Mouse (Mus musculus): Measurements from ENCODE around the gene Actr5.
A peak's percentile ranks its signal among the peaks of the same experiment; 100 is the strongest.

Actr5 gene

DNA sequence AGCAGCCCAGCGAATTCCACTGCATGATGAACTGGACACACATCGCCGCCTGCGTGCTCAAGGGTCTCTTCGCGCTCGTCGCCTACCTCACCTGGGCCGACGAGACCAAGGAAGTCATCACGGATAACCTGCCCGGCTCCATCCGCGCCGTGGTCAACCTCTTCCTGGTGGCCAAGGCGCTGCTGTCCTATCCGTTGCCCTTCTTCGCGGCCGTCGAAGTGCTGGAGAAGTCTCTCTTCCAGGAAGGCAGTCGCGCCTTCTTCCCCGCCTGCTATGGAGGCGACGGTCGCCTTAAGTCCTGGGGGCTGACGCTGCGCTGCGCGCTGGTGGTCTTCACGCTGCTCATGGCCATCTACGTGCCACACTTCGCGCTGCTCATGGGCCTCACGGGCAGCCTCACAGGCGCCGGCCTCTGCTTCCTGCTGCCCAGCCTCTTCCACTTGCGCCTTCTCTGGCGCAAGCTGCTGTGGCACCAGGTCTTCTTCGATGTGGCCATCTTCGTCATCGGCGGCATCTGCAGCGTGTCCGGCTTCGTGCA lies 10.2 kb upstream of the Actr5 start:
- DNase-seq: no peak

DNA sequence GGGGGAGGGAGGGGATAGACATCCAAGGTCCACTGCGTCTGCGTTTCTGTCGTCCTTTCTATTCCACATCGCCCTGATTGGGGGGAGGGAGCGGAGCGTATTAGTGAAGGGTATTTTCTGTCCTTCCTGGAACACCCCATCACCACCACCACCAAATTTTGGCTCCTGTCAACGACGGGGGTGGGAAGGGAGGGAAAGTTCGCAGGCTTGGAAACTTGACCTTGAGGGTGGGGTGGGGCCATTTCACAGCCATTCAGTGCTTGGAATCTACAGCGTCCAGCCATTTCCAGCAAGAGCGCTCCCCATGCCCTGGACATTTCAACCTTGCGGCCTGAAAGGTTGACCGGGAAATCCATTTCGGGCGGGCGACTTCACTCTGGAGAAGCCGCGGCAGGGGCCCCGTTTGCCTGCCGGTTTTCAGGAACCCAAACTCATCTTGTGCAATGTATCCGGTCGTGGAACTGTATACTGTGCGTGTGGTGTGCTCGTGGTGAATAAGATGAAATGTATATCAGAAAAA lies 9.5 kb upstream of the Actr5 start:
- DNase-seq: no peak

DNA sequence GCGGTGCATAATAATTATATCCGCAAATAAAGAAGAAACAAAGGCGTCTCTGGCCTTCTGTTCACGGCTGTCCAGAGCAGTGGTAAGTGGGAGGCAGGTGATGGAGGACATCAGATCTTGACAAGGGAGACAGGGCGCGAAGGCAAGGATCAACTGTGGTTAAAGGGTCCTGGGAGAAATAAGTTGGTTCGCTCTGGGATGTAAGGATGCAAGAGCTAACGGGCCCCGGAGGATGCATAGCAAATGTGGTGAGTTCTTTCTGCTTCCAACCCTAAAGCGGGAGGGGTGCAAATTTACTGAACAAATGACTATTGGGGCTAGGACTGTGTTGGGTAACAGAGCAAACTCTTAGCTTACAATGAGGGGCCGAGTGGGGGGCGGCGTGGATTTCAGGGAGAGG lies 9.0 kb upstream of the Actr5 start:
- no peak for DNase-seq

DNA sequence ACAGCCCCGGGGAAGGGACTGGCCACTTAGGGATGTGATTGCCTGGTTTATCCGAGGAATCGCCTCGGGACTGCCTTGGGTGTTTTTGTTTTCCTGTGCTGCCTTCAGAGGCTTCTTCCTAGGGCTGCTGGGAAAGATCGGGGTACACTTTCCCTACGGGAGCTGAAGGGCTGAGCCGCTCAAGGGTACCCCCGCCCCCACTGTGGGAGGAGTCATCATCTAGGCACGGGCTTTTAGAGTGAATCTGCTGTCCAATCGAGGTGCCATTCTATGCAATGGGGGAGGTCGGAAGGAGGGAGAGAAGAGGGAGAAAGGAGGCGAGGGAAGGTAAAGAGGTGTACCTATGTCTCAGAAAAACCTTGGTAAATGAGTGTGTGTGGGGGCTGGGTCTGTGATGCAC lies 8.4 kb upstream of the Actr5 start:
- no peak for DNase-seq

DNA sequence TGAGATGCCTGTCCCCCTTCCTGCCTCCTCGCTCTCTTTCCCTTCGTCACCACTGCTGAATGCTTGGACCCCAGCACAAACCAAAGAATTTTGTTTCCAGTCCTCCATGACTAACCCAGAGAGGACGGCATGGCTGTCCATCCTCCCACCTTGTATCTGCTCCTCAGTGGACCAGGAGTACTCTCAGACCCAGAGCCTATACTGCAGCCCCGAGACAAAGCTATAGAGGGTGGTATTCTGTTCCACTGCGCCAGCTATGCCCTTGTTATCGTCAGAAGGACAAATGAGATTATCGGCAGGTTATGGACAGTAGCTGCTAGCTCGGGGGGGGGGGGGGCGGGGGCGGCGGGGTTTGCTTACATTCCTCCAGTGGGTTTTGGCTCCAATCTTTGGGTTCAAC lies 7.9 kb upstream of the Actr5 start:
- DNase-seq: no peak

DNA sequence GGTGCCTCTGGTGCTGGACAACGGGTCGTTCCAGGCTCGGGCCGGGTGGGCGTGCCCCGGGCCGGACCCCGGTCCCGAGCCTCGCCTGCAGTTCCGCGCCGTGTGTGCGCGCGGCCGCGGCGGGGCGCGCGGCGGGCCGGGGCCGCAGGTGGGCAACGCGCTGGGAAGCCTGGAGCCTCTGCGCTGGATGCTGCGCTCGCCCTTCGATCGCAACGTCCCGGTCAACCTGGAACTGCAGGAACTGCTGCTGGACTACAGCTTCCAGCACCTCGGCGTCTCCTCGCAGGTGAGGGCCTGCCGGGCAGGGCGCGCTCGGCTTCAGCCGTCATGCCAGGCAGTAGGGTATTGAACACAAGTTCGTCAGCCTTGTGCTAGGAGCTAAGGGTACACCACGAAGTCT lies 543 bp downstream of the Actr5 start:
- DNase-seq: peak in 1 of 2 experiments; percentile 18

DNA sequence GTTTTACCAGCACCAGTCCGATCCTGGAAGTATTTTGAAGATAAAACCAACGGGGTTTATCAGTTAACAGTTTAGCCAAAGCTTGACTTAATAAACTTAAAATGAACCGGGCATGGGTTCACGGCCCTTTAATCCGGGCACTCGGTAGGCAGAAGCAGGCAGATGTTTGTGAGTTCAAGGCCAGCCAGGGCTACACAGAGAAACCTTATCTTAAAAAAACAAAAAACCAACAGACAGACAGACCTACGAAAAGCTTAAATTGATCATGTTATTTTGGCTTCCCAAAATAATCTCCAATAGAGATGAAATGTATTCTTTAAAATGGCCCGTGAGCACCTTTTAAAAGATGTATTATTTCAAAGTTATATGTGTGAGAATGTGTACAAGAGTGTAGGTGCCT lies 1.0 kb downstream of the Actr5 start:
- DNase-seq: no peak

DNA sequence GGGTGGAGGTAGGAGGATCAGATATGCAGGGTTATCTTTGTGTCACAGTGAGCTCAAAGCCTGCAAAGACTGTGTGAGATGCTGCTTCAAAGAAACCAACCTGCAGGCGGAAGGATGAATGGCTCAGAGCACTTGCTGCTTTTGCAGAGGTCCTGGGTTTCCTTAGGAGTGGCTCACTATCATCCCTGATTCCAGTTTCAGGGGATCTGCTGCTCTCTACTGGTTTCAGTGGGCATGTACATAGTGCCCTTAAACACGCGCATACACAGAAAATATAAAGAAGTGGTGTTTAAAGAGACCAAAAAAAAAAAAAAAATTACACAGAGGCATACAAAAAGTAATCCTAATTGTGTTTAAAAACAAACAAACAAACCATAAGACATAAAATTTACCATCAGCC lies 4.2 kb downstream of the Actr5 start:
- no peak for DNase-seq

DNA sequence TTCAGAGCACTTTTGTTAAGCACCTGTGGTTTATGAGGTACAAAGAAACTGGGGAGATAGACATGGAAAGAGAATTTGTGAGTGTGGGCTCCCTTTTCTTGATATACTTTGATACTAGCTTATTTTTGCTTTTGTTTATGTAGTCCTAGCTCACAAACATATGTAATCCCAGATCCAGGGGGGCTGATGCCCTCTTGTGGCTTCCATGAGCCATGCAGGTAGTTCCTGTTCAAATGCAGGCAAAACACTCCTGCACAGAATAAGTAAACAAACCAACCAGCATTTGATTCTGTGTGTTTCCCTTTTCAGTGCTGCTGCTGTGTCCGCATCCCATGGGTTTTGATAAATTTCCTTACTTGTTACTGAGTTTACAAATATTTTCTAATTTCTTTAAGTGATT lies 4.7 kb downstream of the Actr5 start:
- DNase-seq: peak in 1 of 2 experiments; percentile 43

DNA sequence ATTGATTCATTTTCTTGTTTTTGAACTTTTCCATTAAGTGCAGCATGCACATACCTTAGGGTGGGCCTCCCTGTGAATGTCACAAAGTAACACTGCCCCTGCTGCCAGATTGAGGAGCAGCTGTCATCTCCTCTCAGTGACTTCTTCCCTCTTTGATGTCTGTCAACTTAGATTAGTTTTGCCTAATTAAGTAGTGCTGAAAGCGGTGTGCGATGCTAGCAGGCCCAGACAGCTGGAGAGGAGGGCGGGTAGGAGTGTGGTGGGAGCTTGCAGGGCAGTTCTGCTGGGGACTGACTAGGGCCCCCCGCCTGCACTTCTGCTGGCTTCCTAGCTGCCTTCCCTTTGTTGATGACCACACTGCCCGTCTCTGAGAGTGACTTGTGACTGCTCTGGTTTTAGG lies 7.2 kb downstream of the Actr5 start:
- no peak for DNase-seq

DNA sequence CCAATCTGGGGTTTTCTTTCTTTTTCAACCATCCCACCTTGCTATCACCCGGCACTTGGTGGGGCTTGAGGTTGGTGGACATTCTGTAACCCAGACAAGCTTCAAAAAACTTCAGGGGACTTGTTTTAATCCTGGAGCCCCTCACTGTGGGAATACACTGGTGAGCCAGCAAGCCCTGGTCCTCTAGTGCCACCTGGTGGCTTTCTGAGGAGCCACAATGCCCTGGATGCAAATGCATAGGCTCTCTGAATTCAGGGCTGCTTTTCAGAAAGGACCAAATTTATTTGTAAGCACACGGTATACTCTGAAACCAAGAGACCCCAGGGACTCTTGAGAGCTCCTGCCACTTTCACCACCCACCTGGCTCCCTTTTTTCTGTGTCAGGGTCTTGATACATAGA lies 17.2 kb downstream of the Actr5 start:
- DNase-seq: peak in 1 of 2 experiments; percentile 65

DNA sequence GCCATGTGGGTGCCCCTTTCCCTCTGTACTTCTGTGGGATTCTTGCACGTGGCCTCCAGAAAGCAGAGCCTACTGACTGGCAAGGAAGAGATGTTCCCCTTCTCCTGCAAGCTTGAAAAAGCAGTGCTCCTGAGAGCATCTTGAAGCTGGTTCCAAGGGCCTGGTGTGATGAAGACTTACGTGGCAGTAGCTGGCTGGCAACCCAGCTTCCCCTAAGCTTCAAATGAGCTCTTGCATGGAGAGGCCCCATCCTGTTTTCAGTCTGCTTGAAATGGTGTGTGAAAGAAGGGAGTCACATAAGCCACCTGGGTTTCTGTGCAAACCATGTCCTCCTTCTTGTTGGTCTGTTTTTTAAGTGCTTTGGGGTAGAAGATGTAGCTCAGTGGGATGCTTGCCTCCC lies 17.9 kb downstream of the Actr5 start:
- no peak for DNase-seq

DNA sequence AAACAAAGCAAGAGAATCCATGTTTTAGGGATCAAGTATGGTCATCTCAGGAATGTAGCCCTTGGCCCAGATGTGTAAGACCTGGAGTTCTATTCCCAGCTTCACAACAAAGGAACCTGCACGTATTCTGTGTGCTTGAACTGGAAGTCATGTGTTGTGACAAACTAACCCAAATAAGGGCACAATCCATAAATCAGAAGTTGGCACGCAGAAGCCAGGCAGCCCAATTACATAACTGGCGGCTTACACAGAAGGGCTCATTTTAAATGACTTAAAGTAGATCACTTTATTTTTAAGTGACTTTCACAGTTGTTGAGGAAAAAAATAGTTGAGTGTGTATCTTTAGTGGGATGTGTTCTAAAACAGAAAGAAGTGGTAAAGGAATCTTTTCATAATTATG lies 19.1 kb downstream of the Actr5 start:
- no peak for DNase-seq

DNA sequence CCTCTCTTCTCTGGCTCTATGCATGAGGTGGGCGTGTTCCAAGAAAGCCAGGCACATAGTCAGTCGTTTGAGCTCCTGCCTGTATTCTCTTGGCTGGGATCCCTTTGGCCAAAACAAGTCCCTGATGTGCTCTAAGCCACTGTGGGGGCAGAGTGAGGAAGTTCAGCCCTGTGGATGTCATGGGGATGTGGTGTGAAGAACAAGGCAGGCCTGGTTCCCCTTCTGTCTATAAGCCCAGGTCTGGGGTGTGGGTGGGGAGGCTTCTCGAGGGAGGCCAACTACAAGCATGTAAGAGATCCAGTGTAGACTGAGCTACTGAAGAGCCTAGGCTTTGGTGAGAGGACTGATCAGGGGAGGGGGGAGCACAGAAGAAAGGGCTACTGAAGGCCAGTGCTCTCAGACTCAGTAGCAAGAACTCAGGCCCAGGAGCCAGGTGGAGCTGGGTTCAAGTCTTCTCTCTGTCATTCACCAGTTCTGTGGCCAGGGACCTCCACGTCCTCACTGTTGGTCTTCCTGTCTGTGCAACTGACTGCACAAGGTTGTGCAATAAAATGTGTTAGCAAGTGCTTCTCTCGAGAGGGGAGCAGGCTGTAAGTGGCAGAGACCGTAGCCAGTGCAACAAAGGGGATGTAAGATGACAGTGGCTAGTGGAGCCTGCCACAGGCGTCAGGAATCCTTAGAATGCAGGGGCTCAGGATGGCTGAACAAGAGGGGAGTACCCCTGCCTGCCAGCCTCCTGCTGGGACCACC lies 26.6 kb downstream of the Actr5 start:
- no peak for DNase-seq

DNA sequence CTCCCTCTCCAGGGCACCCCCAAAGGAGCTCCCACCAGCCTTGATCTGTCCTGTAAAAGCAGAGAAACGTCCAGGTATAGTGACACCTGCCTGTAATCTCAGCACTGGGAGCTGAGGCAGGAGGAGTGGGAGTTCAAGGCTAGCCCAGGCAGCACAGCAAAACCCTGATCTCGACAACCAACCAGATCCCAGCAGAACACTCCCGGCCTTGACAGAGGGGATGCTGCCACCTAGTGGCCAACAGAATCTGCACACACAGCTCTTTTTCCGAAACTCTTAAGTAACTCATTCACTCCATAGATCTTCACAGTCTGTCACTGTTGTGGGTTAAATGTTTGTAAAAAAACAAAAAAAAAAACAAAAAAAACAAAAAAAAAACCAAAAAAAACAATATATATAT lies 28.3 kb downstream of the Actr5 start:
- DNase-seq: peak; percentile 62 to 86

DNA sequence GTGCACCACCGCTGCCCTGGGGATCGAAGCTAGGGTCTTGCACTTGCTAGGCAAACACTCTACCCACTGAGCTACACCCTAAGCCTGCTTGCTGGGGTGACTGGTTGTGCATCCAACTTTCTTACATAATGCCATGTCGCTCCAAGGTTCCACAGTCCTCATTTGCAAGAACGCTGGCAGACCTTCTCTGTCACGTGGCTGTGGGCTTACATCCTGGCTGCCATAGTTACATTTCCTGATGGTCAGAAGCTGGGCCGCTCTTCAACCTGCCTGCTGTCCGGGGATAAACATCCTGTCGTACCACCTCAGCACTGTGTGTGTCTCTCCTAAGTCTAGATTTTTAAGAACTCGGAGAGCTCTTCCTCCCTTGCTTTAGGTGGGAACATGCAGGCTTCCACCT lies 30.0 kb downstream of the Actr5 start:
- DNase-seq: peak; percentile 81 to 88

DNA sequence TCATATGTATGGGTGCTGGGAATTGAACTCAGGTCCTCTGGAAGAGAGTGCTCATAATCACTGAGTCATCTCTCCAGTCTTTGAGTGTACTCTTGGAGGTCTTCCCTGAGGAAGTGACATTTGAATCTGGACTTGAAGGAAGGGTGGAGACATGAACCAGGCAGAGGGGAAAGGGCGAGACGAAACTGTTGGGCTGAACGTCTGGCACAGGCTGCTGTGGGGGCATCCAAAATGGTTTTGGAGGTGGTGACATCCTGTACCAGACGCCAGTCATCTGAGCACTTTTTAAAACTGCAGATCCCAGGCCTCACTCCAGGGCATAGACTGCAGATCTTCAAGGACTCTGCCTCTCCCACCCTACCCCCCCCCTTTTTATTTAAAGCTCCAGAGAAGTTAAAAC lies 31.1 kb downstream of the Actr5 start:
- DNase-seq: no peak

DNA sequence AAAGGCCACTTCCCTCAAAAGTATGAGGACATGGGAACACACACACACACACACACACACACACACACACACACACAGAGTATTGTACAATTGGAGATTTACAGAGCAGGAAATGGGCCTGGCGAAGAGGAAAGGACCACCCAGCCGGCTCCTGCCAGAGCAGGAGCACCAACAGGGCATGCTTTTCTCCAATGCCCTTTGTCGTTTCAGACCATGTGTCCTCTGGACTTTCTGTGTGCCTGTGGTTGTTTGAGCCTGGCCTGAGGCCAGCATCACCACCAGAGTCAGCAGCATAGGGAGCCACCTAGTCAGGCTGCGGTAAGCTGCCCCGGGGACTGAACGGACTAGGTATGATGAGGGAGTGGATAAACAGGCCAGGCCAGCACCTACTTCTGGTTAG lies 34.1 kb downstream of the Actr5 start:
- DNase-seq: peak; percentile 83 to 87

DNA sequence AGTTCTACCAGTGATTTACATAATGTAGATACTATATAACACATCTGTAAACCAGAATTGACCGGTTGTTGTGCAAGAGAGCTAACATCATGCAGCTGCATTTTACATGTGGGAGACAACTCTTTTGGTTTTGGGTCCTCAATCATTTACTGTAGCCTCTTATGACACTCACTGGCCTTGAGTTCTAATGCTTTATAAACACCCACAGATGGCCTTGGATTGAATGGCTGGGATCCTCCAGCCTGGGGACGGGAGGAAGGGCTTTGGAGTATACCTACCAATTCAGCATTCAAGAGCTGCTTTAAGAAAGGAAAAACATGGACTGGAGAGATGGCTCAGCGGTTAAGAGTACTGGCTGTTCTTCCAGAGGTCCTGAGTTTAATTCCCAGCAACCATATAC lies 34.7 kb downstream of the Actr5 start:
- DNase-seq: no peak

DNA sequence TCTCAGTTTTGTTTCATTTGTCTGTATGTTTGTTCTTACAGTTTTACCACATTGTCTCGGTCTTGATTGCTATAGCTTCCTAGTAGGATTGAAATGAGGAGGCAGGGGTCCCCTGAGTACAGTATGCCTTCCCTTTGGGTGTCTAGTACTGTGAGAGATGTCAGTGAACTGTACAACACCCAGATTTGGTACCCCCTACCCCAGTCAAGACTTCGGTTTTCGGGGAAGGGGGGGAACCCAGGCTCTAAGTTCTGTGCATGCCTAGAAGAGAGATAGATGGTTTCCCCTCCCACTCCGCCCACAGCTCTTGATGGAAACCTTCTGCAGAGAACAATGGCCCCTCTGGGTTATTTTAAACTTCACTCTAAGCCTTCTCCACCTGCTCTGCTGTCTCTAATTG lies 40.4 kb downstream of the Actr5 start, which contains the start of gene Ppp1r16b:
Ppp1r16b (plus strand) TSS at position 301 of the 400 bp plus-strand sequence.
- DNase-seq: no peak

DNA sequence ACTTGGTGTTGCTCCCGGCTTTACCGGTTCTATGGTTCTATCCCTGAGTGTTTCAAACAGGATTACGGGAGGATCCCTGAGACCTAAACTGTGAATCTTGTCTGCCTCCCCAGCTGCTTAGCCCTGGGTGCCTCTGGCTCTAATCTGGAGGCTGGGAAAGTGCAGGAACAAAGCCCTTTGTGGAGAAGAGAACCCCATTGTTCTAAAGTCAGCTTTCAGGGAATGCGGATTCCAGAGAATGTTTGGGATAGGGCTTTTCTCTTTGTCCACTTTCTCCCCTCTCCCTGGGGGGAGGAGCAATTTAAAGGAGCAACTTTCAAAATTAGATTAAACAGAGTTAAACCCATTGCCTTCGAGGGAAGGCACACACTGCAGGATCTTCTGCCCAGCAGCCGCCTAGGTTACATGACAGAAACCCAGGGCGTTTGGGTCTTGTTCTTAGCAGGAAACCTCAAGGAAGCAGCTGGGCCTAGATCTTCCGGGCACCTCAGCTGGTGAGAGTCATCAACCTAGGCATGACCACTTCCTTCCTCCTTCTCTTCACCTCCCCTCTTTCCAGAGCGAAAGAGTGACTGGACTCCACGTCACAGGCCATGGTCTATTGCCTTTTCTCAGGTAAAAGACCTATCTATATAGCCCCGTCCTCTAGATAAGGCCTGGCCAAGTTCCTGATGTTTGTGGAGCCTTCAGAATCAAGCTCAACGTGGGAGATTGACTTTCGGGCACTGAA lies 41.5 kb downstream of the Actr5 start:
- DNase-seq: no peak

DNA sequence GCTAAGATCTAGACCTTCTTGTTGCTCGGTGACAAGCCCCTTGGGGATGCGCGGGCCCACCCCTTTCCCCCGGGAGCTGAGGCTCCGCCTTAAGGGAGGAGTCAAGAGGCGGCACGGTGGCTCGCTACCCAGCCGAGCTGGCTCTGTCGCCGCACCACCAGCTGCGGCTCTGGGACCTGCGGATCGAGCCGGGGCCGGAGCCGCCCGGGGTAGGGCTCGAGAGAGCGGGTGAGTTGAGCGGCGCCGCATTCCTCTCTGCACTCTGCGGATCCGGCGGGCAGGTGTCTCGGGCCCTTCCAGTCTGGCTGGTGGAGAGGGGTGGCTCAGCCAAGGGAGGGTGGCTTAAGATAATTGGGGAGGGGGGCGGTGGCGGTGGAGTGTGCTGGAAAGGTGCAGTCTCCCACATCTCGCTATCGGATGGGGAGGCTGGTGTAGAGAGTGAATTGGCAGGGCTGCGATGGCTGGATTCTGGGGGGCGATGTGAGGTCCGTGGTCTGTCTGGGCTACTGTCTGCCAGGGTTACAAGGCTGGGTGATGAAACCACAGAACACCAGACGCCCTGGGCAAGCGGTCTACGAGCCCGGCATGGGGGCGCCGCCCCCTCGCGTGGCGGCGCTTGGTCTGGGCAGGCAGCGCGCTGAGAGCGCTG lies 42.5 kb downstream of the Actr5 start:
- peak; percentile 54 to 73 for DNase-seq

DNA sequence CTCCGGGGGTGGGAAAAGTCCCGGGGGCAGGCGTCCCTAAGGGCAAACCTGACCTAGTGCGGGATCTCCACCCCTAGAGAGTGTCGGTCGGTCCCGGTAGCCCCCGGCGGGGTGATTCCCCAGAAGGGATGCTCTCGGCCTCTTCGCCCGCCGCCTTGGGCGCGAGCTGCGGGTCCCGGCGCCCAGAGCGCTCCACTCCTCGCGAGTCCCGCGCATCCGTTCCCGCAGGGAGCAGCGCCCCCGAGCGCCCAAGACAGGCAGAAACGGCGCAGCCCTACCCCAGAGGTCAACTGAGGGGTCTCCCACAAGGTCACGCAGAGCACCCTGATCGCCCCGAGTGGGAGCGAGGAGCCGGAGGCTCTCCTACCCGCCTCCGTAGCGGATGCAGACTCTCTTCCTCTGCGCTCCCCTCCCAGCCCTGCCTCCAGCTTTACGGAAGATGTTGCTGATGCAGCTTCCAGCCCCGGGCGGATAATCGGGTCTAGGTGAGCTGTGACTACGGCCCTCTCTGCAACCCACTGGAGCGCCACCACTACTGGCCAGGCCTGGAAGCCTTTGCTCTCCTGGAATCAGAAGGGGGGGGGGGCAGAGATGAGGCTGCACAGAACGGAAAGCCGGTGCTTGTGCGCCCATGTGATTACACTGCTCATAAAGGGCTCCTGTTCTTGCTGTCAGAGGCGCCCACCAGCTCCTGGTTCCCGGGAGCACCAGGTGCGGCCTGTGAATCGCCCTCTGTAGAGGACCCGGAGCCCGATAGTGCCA lies 43.2 kb downstream of the Actr5 start:
- DNase-seq: no peak
